In the genomic region with DNA sequence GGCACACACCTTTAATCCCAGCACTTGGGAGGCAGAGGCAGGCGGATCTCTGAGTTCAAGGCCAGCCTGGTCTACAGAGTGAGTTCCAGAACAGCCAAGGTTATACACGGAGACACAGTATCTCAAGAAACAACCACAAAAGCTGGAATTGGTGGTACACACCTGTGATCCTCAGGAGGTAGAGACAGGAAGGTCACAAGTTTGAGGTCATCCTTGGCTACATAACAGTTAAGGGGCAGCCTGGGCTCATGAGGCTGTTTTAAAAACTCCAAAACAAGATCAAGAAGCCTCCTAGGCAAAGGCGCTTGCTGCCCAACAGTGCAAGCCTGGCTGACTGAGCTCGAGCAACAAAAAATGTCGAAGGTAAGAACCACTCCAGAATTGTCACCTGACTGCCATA, we compare ENCODE assay signal across 22 mouse cellular contexts. TPM values are rescaled to one million over a fixed set of nuclear protein-coding genes. Genes with fewer than 3 reads are reported as not detected.
DNase-seq lines count a peak whose midpoint lies in the region; ATAC-seq lines count a peak whose summit lies in the region.
"Had no signal": no experiment of that assay in that cellular context is flagged by ENCODE, and none has a peak within 500 bp of the region (broad histone marks: within the 10 kb centered on the region; RNA-seq: fewer than 3 reads in every experiment).

No protein-coding gene starts in this region.

- ATAC-seq in kidney, embryonic 15.5 days (replicated peaks; ENCODE audit: low FRiP score): no peak
- no peak for ATAC-seq in neural tube, embryonic 13.5 days (ENCODE audit: low read depth)
- ATAC-seq in hindbrain, embryonic 12.5 days (ENCODE audit: low FRiP score): no peak
- ATAC-seq: inflammation-experienced regulatory T-cells, adult 6 months; liver, postnatal 0 days; lung, postnatal 0 days had no signal

- intact Hi-C loops in left cerebral cortex, postnatal 14 days (cut with DNase I): no loop called here

- 0 out of 2 replicates have a peak overlapping the region, but pooled peaks have one; percentile 87 for H3K27ac ChIP-seq in kidney, embryonic 15.5 days
- peak overlapping the region; percentile 97; the same call in 1 of the 2 replicates for H3K27ac ChIP-seq in neural tube, embryonic 13.5 days (replicated peaks)
- peak overlapping the region; percentile 92 for H3K27ac ChIP-seq in hindbrain, embryonic 12.5 days

- no peak for DNase-seq in kidney, adult 8-10 months
- no peak for DNase-seq in neural tube, embryonic 10.5 days (ENCODE audit: extremely low spot score, low spot score)
- no peak for DNase-seq in cerebellum, postnatal 25 days
- DNase-seq in left cerebral cortex, postnatal 14 days (ENCODE audit: low spot score in 2 of 2): no peak
- DNase-seq: adrenal gland, postnatal 10 days; B cell, adult 2 months; cerebellum, adult 8-10 months; kidney, postnatal 10 days; liver, postnatal 0 days; thymus, postnatal 14 days had no signal

- no peaks in the 10 kb centered on the region for H3K27me3 ChIP-seq in kidney, embryonic 15.5 days
- H3K27me3 ChIP-seq in neural tube, embryonic 13.5 days: no peaks in the 10 kb centered on the region
- H3K27me3 ChIP-seq in hindbrain, embryonic 12.5 days: no peaks in the 10 kb centered on the region
- H3K27me3 ChIP-seq: limb, embryonic 12.5 days had no signal

- 92% methylated on average over 5 of the region's 5 CpGs for WGBS in kidney, embryonic 15.5 days
- WGBS in neural tube, embryonic 13.5 days: 84% methylated on average over 5 of the region's 5 CpGs
- 83% methylated on average over 5 of the region's 5 CpGs for WGBS in hindbrain, embryonic 12.5 days

- peaks cover 19% of the 10 kb centered on the region for H3K36me3 ChIP-seq in kidney, embryonic 15.5 days
- peaks cover 13% of the 10 kb centered on the region for H3K36me3 ChIP-seq in neural tube, embryonic 13.5 days
- H3K36me3 ChIP-seq in hindbrain, embryonic 12.5 days: peaks cover 15% of the 10 kb centered on the region

- no peaks in the 10 kb centered on the region; the same call in 1 of the 2 replicates for H3K9me3 ChIP-seq in kidney, embryonic 15.5 days (replicated peaks)
- no peaks in the 10 kb centered on the region; the same call in 1 of the 2 replicates for H3K9me3 ChIP-seq in neural tube, embryonic 13.5 days
- H3K9me3 ChIP-seq in hindbrain, embryonic 12.5 days (replicated peaks): no peaks in the 10 kb centered on the region
- H3K9me3 ChIP-seq: heart, embryonic 10.5 days; limb, embryonic 12.5 days had no signal

- no peak overlapping the region for H3K4me3 ChIP-seq in kidney, embryonic 15.5 days (replicated peaks)
- H3K4me3 ChIP-seq in neural tube, embryonic 13.5 days: no peak overlapping the region
- H3K4me3 ChIP-seq in hindbrain, embryonic 12.5 days: no peak overlapping the region
- H3K4me3 ChIP-seq: heart, embryonic 10.5 days; limb, embryonic 12.5 days had no signal

- peaks cover 40% of the 10 kb centered on the region for H3K4me1 ChIP-seq in kidney, embryonic 15.5 days
- H3K4me1 ChIP-seq in neural tube, embryonic 13.5 days (replicated peaks): peaks cover 33% of the 10 kb centered on the region
- H3K4me1 ChIP-seq in hindbrain, embryonic 12.5 days: peaks cover 31% of the 10 kb centered on the region

- H3K4me2 ChIP-seq in kidney, embryonic 15.5 days: no peak overlapping the region
- no peak overlapping the region for H3K4me2 ChIP-seq in neural tube, embryonic 13.5 days
- no peak overlapping the region for H3K4me2 ChIP-seq in hindbrain, embryonic 12.5 days (replicated peaks)

- H3K9ac ChIP-seq in kidney, embryonic 15.5 days: no peak overlapping the region
- no peak overlapping the region for H3K9ac ChIP-seq in neural tube, embryonic 13.5 days
- H3K9ac ChIP-seq in hindbrain, embryonic 12.5 days: no peak overlapping the region
- H3K9ac ChIP-seq: liver, postnatal 0 days had no signal

RNA-seq across cellular contexts. Expression of a gene that starts 27.5 kb away (rescaled TPM):
- polyA plus RNA-seq in kidney, embryonic 15.5 days (2015; fragmentation: Nextera tagmentation; extraction: Ambion mirVana): 15.0 and 16.2 TPM in 2 replicates
- 8.8 TPM in 2 replicates for polyA plus RNA-seq in neural tube, embryonic 13.5 days (2015; fragmentation: Nextera tagmentation; extraction: Ambion mirVana)
- polyA plus RNA-seq in hindbrain, embryonic 12.5 days (2016; fragmentation: Nextera tagmentation; extraction: Ambion mirVana): 17.5 and 19.2 TPM in 2 replicates
- 1 to 10 TPM; 6.5 to 9.9 TPM for total RNA-seq in left cerebral cortex, postnatal 14 days (2021)
- polyA plus RNA-seq: inflammation-experienced regulatory T-cells, adult 6 months had no signal

RNA-seq across cellular contexts. Expression of a gene that starts 33.3 kb away (rescaled TPM):
- 3.3 and 4.0 TPM in 2 replicates for polyA plus RNA-seq in kidney, embryonic 15.5 days (2015; fragmentation: Nextera tagmentation; extraction: Ambion mirVana)
- 10.1 and 10.2 TPM in 2 replicates for polyA plus RNA-seq in neural tube, embryonic 13.5 days (2015; fragmentation: Nextera tagmentation; extraction: Ambion mirVana)
- polyA plus RNA-seq in hindbrain, embryonic 12.5 days (2016; fragmentation: Nextera tagmentation; extraction: Ambion mirVana): 5.2 and 5.6 TPM in 2 replicates
- 1 to 10 TPM; 6.0 TPM for total RNA-seq in left cerebral cortex, postnatal 14 days (2021)
- total RNA-seq: granulocyte monocyte progenitor cell, adult 5-6 weeks had no signal
- polyA plus RNA-seq: inflammation-experienced regulatory T-cells, adult 6 months had no signal

RNA-seq across cellular contexts. Expression of a gene that starts 46.4 kb away (rescaled TPM):
- 251 and 332 TPM in 2 replicates for polyA plus RNA-seq in kidney, embryonic 15.5 days (2015; fragmentation: Nextera tagmentation; extraction: Ambion mirVana)
- 0.20 and 0.37 TPM in 2 replicates for polyA plus RNA-seq in neural tube, embryonic 13.5 days (2015; fragmentation: Nextera tagmentation; extraction: Ambion mirVana)
- 0.99 and 1.9 TPM in 2 replicates for polyA plus RNA-seq in hindbrain, embryonic 12.5 days (2016; fragmentation: Nextera tagmentation; extraction: Ambion mirVana)
- not detected for total RNA-seq in left cerebral cortex, postnatal 14 days (2021)
- total RNA-seq: gastrocnemius, adult 8-10 months; granulocyte monocyte progenitor cell, adult 5-6 weeks; layer of hippocampus, postnatal 25 days had no signal
- polyA plus RNA-seq: forebrain, embryonic 14.5 days; frontal cortex, adult 2 months; inflammation-experienced regulatory T-cells, adult 6 months; limb, embryonic 12.5 days had no signal

Comparison
In these comparisons a context has a peak if more than half of its experiments do, and no peak if none do; other contexts are left out.
1. RNA of a gene that starts 46.4 kb away (polyA plus RNA-seq): 251 to 332 TPM in kidney, embryonic 15.5 days; 0.99 to 1.9 TPM in hindbrain, embryonic 12.5 days and 0.20 to 0.37 TPM in neural tube, embryonic 13.5 days; every median in the first group is over 10 times any median in the second.
2. Peak in every context shown above with its lines, with median percentiles within 50 percentile points of each other: H3K27ac ChIP-seq.